Mouse (Mus musculus) small intestine, adult 2 months (tissue): Measurements from ENCODE around the gene Rars.
A peak's percentile ranks its signal among the peaks of the same experiment; 100 is the strongest.

Experiments used
- CTCF ChIP-seq: fragments of 200-500 bp; IDR thresholded peaks from 2 replicates; pipeline ENCODE4 v1.5.1; 2012; ENCODE audit warnings: low read depth, mild to moderate bottlenecking, control low read depth, inconsistent platforms, low read length, moderate library complexity, mixed read lengths; ENCODE audit not compliant: insufficient replicate concordance, insufficient read length; ENCODE audit errors: extremely low read depth
- POLR2A ChIP-seq: fragments of 200-500 bp; IDR thresholded peaks from 2 replicates; pipeline ENCODE4 v1.6.1; 2012; ENCODE audit warnings: low read depth, mild to moderate bottlenecking, control low read depth, inconsistent platforms, low read length, moderate library complexity

- no peak for TF ChIP-seq CTCF
- TF ChIP-seq POLR2A = peak; percentile 71; the same call in 1 of the 2 replicates
These were observed 64.4 kb downstream of the Rars start for GRCm38 (mm10) chr11:35769746-35770437.
